Mouse (Mus musculus) erythroblast, embryonic 14.5 days (primary cell): ENCODE results near the gene Phykpl.

Source experiments
- GATA1 ChIP-seq: IDR thresholded peaks from 2 replicates; pipeline ENCODE4 v1.6.1; 2012; ENCODE audit warnings: low read length, inconsistent platforms, mixed read lengths
- TAL1 ChIP-seq: IDR thresholded peaks from 3 replicates; pipeline ENCODE4 v1.6.1; 2012; ENCODE audit warnings: low read length, inconsistent platforms, mixed read lengths

DNA sequence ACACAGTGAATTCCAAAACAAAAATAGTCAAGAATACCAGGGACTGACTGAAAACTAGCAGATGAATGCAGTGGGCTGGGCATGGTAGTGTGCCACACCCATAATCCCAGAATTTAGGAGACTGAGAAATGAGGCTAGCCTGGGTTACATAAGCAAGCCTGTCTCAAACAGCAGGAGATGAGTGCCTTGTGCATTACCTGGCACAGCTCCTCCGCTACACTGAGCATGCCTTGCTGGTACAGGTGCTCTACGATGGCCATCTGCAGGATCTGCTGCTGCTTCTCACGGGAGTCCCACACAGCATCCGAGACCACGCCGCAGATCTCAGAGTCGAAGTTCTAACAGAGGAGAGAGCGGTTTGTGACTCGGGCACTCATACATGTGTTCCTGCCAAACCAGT is 42.9 kb downstream of the Phykpl start:
- TF ChIP-seq TAL1 (no peak), GATA1 (no peak)
